Mouse (Mus musculus) ES-Bruce4 (cell line): ENCODE results near the gene Six4. TPM values are rescaled to one million over a fixed set of nuclear protein-coding genes. Genes with fewer than 3 reads are reported as not detected.

Experiments
- H3K27ac ChIP-seq: 2 replicates; pipeline ENCODE4 v1.5.1; 2012; ENCODE audit warnings: low read length, inconsistent platforms; ENCODE audit not compliant: insufficient read depth
- H3K27me3 ChIP-seq: 2 replicates; pipeline ENCODE4 v1.6.1; 2012; ENCODE audit warnings: mild to moderate bottlenecking, low read length, inconsistent platforms; ENCODE audit not compliant: control insufficient read depth, poor library complexity, insufficient read depth, severe bottlenecking
- H3K36me3 ChIP-seq: 2 replicates; pipeline ENCODE4 v1.6.1; 2012; ENCODE audit warnings: inconsistent platforms, mild to moderate bottlenecking, low read length, moderate library complexity; ENCODE audit not compliant: control insufficient read depth, poor library complexity, insufficient read depth, severe bottlenecking
- H3K4me1 ChIP-seq: one replicate; pipeline ENCODE4 v1.8.1; 2011; ENCODE audit warnings: low read length; ENCODE audit not compliant: control insufficient read depth, insufficient read depth
- H3K4me3 ChIP-seq: 2 replicates; pipeline ENCODE4 v1.5.1; 2011; ENCODE audit warnings: low read depth, mild to moderate bottlenecking, low read length
- H3K9ac ChIP-seq: 2 replicates; pipeline ENCODE4 v1.6.1; 2012; ENCODE audit warnings: low read depth, mild to moderate bottlenecking, inconsistent platforms; ENCODE audit not compliant: poor library complexity, severe bottlenecking
- H3K9me3 ChIP-seq: replicated peaks from 2 replicates; pipeline ENCODE4 v1.6.1; 2012; ENCODE audit warnings: mild to moderate bottlenecking, low read length, inconsistent platforms; ENCODE audit not compliant: control insufficient read depth, poor library complexity, insufficient read depth, severe bottlenecking
- CTCF ChIP-seq: IDR thresholded peaks from one replicate; pipeline ENCODE4 v1.8.1; 2011; ENCODE audit warnings: low read depth, low read length
- EP300 ChIP-seq: IDR thresholded peaks from 2 replicates; pipeline ENCODE4 v1.6.1; 2011; ENCODE audit warnings: low read depth, low read length; ENCODE audit not compliant: insufficient read depth
- POLR2A ChIP-seq: IDR thresholded peaks from one replicate; pipeline ENCODE4 v1.8.1; 2011; ENCODE audit warnings: low read length; ENCODE audit not compliant: insufficient read depth
- polyA plus RNA-seq: library from polyadenylated mRNA; stranded (reverse); fragments of >200 nt; gene quantifications from 2 replicates; pipeline ENCODE4 v1.2.4, GENCODE M21; 2011; ENCODE audit warnings: low read depth; ENCODE audit not compliant: missing spikeins, insufficient read depth, insufficient read length

Six4 gene
- polyA plus RNA-seq, 1 experiment: 47.0 TPM

DNA sequence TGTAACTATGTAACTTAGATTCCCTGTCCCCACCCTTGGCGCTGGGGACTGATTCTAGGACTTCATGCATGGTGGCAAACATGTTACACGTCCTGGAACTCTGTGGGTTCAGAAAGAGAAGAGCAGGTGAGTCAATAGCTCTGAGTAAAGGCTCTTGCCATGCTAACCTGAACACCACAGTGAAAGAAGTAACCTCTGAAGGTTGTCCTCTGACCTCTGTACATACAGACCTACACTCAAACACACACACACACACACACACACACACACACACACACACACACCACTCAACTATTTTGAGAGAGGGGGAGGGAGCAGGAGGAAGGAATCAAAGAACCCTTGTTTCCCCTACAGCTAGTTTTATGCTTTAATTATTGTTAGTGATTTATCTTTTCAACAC is 19.1 kb downstream of the Six4 start:
- Histone ChIP-seq H3K27me3 (no peaks in the 10 kb centered on the region; the same call in 1 of the 2 replicates), H3K27ac (peak overlapping the region; percentile 78), H3K9me3 (no peaks in the 10 kb centered on the region), H3K9ac (no peak overlapping the region; the same call in 1 of the 2 replicates), H3K4me1 (peaks cover 3% of the 10 kb centered on the region), H3K4me3 (no peak overlapping the region), H3K36me3 (peaks cover 4% of the 10 kb centered on the region; the same call in 1 of the 2 replicates)
- TF ChIP-seq EP300: no peak
- no peak for TF ChIP-seq POLR2A
- TF ChIP-seq CTCF: no peak

GRCm38 (mm10) chr12:73090672-73091335 is 22.5 kb downstream of the Six4 start:
- no peaks in the 10 kb centered on the region for H3K27me3 ChIP-seq
- peaks cover 5% of the 10 kb centered on the region for H3K4me1 ChIP-seq
- H3K9ac ChIP-seq: no peak overlapping the region
- no peaks in the 10 kb centered on the region for H3K36me3 ChIP-seq
- H3K4me3 ChIP-seq: no peak overlapping the region
- H3K27ac ChIP-seq: peak overlapping the region; percentile 46
- H3K9me3 ChIP-seq: no peaks in the 10 kb centered on the region
- TF ChIP-seq POLR2A (no peak), EP300 (no peak), CTCF (no peak)

DNA sequence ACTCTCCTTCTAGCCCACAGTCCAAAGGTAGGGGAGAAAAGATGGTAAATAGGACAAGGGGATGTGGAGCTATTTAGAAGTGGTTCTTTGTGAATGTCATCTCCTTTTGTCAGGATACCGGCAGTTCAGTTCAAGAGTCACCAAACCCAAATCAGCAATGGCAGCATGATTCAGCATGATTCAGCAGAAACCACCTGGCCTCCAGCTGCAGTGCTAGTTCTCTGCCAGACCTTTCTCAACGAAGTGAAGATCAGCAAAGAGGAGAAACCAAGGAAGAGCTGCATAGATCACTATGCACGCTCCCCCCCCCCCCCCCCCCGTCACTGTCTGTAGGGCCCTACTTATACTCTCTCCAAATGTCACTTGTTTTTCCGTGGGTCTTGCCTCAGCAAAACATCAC is 24.3 kb downstream of the Six4 start:
- H3K4me3 ChIP-seq: no peak overlapping the region
- H3K9ac ChIP-seq: peak overlapping the region; percentile 44
- H3K27ac ChIP-seq: peak overlapping the region; percentile 94
- H3K27me3 ChIP-seq: no peaks in the 10 kb centered on the region
- H3K36me3 ChIP-seq: no peaks in the 10 kb centered on the region
- no peak for TF ChIP-seq CTCF
- peak; percentile 96 for TF ChIP-seq EP300
- H3K9me3 ChIP-seq: no peaks in the 10 kb centered on the region
- H3K4me1 ChIP-seq: peaks cover 6% of the 10 kb centered on the region

DNA sequence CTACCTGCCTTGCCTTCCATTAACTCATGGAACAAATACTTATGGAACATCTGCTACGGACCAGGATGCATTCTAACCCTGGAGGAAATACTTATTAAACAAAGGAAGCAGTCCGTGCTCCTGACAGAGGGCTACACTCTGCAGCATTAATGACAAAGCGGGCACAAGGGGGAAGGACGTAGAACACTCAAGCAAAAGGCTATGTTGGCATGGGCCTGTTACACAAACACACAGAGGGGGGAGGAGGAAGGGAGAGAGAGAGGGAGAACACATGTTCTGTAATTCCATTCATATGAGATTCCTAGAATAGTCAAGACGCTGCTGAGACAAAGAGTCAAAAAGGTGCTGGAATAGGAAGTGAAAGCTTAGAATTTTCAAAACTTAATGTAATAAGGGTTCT is 24.8 kb downstream of the Six4 start:
- H3K4me1 ChIP-seq: peaks cover 6% of the 10 kb centered on the region
- no peaks in the 10 kb centered on the region for H3K27me3 ChIP-seq
- peak overlapping the region; percentile 94 for H3K27ac ChIP-seq
- peak overlapping the region; percentile 44 for H3K9ac ChIP-seq
- no peak overlapping the region for H3K4me3 ChIP-seq
- H3K9me3 ChIP-seq: no peaks in the 10 kb centered on the region
- no peaks in the 10 kb centered on the region for H3K36me3 ChIP-seq
- TF ChIP-seq POLR2A: no peak
- no peak for TF ChIP-seq CTCF
- no peak for TF ChIP-seq EP300

DNA sequence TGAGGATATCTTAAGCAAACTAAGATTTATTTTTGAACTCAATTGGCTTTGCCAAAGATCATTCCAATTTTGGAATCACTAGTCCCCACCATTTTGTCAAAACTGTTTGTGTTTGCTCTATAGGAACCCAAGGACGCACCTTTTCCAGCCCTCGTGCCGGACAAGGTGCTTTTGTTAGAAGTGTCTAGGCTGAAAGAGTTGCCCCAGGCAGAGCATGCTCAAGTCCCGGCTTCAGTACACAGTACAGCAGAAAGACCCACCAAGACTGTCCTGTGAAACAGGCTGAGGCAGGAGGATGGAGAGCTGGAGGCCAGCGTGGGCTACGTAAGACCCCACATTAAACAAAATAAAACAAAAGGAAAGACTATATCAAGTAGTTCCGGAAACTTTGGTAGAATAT is 26.2 kb downstream of the Six4 start:
- Histone ChIP-seq H3K9me3 (no peaks in the 10 kb centered on the region), H3K4me1 (peaks cover 8% of the 10 kb centered on the region), H3K4me3 (peak overlapping the region; percentile 36; the same call in 1 of the 2 replicates), H3K27ac (peak overlapping the region; percentile 91), H3K9ac (peak overlapping the region; percentile 44; the same call in 1 of the 2 replicates), H3K27me3 (no peaks in the 10 kb centered on the region), H3K36me3 (no peaks in the 10 kb centered on the region)
- TF ChIP-seq CTCF (no peak), EP300 (peak; percentile 87), POLR2A (no peak)

DNA sequence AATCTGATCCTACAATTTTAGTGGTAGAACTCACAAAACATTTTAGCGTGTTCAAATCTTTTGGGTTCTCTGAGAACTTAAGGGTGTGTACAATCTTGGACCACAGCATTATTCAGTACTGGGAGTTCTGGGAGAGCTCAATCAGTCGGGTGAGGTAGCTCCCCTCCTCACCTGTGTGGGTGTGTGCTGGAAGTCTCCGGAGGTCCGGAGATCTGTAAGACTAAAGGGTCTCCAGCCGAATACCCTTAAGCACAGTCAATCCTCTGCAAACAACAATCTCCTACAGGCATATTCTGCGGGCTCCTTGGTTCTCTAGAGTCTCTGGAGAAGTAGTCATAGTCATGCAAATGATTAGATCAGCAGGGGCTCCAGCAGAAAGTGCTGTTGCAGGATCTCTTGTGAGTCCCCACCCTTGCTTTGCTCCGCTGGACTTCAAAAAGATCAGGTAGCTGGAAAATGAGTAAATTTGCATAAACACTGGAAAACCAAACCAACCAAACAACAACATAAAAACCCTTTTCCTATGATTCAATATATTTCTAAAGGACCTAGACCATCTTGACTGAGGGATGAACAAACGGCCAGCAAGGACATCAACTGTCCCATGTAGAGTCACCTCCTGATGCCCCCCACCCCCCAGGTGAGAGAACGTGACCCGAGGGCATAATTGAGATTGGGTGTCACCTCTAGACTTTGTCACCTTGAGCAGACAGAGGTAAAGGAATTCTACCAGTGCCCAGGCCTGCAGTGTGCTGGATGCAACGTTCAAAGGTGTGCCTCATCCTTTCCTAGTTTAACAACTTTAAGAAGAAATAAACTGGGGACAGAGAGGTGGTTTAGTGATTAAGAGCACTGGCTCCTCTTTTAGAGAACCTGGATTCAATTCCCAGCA is 27.3 kb downstream of the Six4 start:
- peak overlapping the region; percentile 94 for H3K27ac ChIP-seq

More for the DNA sequence above, 27.3 kb downstream of the Six4 start:
- no peaks in the 10 kb centered on the region for H3K27me3 ChIP-seq
- H3K9ac ChIP-seq: peak overlapping the region; percentile 47
- no peak overlapping the region for H3K4me3 ChIP-seq
- TF ChIP-seq EP300: peak; percentile 98
- no peak for TF ChIP-seq POLR2A
- no peak for TF ChIP-seq CTCF
- H3K36me3 ChIP-seq: no peaks in the 10 kb centered on the region
- H3K4me1 ChIP-seq: peaks cover 8% of the 10 kb centered on the region
- H3K9me3 ChIP-seq: no peaks in the 10 kb centered on the region
